Mouse (Mus musculus) cerebellum, adult 2 months (tissue): Measurements from ENCODE around the gene Sox5.

ENCODE experiments used
- CTCF ChIP-seq: fragments of 200-500 bp; IDR thresholded peaks from 2 replicates; pipeline ENCODE4 v1.5.1; 2011; ENCODE audit warnings: low read depth, mild to moderate bottlenecking, control low read depth, low read length, moderate library complexity, borderline replicate concordance; ENCODE audit not compliant: insufficient read depth
- POLR2A ChIP-seq: fragments of 200-500 bp; IDR thresholded peaks from 2 replicates; pipeline ENCODE4 v1.6.1; 2011; ENCODE audit warnings: low read length, control low read depth, borderline replicate concordance; ENCODE audit not compliant: insufficient read depth

GRCm38 (mm10) chr6:144553476-144553875 is 228.3 kb downstream of the Sox5 start:
- no peak for TF ChIP-seq CTCF
- TF ChIP-seq POLR2A: no peak
